Mouse (Mus musculus): ENCODE data around the gene Gm5286. TPM values are rescaled to one million over a fixed set of nuclear protein-coding genes. Genes with fewer than 3 reads are reported as not detected.
"Not testable (repeated sequence)": the region's sequence is repeated elsewhere in the genome, so short reads cannot be mapped to it uniquely, and the experiment has no call there.

Gene Gm5286
- polyA plus RNA-seq (2015; fragmentation: Nextera tagmentation; extraction: Ambion mirVana) = not detected in 2 replicates

DNA sequence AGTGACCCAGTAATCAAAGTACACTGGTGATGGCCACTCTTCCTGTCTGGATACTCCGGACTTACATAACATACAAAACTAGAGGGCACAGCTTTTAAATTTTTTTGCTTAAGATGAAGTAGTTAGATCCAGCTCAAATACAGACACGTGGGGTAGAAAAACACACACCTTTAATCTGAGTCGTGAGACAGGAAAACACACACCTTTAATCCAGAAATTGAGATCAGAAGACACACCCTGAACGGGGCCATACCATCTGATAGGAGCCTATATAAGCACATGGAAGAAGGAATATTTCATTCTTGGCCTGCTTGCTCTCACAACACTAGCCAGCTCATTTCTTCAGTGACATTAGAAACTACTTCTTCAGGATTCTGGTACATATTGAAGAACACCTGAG lies at the start of gene Gm5286:
Gene Gm5286 (plus strand): TSS at position 301 of the 400 bp plus-strand sequence.
- not testable (repeated sequence) for ATAC-seq (ENCODE audit: insufficient read depth, low FRiP score); H3K9ac ChIP-seq (ENCODE audit: low read length); H3K4me2 ChIP-seq (ENCODE audit: low read depth, low read length)

DNA sequence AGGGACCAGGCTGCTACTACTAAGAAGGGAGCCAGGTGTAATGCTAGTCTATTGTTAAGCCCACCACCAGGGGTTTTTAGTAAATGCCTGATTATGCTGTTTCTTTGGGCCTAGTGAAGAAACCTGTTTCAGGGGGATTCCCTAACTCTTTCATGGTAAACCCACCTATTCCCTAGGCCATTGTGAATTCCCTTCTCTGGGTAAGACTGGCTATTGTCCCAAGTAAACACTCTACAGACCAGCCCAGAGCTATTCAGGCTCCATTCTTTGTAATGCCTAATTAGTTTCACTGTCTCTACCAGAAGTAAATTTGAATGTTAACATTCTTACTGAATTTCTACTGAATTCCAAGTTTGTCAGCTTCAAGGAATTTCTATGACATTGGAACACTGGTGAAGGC lies 29.2 kb upstream of the Gm5286 start:
- not testable (repeated sequence) for H3K27me3 ChIP-seq (ENCODE audit: control insufficient read depth, insufficient read depth, low read length); H3K9ac ChIP-seq (ENCODE audit: low read length); H3K4me3 ChIP-seq (replicated peaks; ENCODE audit: low read length); H3K9me3 ChIP-seq (replicated peaks; ENCODE audit: control insufficient read depth, low read length); H3K4me2 ChIP-seq (ENCODE audit: low read depth, low read length); H3K27ac ChIP-seq (ENCODE audit: low read length); ATAC-seq (ENCODE audit: insufficient read depth, low FRiP score); H3K36me3 ChIP-seq (ENCODE audit: control insufficient read depth, insufficient read depth, low read length); H3K4me1 ChIP-seq (ENCODE audit: control insufficient read depth, insufficient read depth, low read length)

More for the DNA sequence above, at the start of gene Gm5286:
- not testable (repeated sequence) for H3K27ac ChIP-seq (ENCODE audit: low read length); H3K4me1 ChIP-seq (ENCODE audit: control insufficient read depth, insufficient read depth, low read length); H3K27me3 ChIP-seq (ENCODE audit: control insufficient read depth, insufficient read depth, low read length); H3K9me3 ChIP-seq (replicated peaks; ENCODE audit: control insufficient read depth, low read length); H3K4me3 ChIP-seq (replicated peaks; ENCODE audit: low read length); H3K36me3 ChIP-seq (ENCODE audit: control insufficient read depth, insufficient read depth, low read length)
- WGBS = 81% methylated on average over 3 of the region's 4 CpGs

DNA sequence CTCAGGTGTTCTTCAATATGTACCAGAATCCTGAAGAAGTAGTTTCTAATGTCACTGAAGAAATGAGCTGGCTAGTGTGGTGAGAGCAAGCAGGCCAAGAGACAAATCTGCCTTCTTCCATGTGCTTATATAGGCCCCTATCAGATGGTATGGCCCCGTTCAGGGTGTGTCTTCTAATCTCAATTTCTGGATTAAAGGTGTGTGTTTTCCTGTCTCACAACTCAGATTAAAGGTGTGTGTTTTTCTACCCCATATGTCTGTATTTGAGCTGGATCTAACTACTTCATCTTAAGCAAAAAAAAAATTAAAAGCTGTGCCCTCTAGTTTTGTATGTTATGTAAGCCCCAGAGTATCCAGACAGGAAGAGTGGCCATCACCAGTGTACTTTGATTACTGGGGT lies 18.4 kb upstream of the Gm5286 start, which contains the start of gene Gm10696:
Gene Gm10696 (minus strand): TSS at position 101 of the 400 bp plus-strand sequence.
- ATAC-seq (ENCODE audit: insufficient read depth, low FRiP score); H3K4me3 ChIP-seq (replicated peaks; ENCODE audit: low read length); H3K4me1 ChIP-seq (ENCODE audit: control insufficient read depth, insufficient read depth, low read length); H3K9ac ChIP-seq (ENCODE audit: low read length); H3K36me3 ChIP-seq (ENCODE audit: control insufficient read depth, insufficient read depth, low read length); H3K4me2 ChIP-seq (ENCODE audit: low read depth, low read length); H3K27me3 ChIP-seq (ENCODE audit: control insufficient read depth, insufficient read depth, low read length); H3K9me3 ChIP-seq (replicated peaks; ENCODE audit: control insufficient read depth, low read length); H3K27ac ChIP-seq (ENCODE audit: low read length): not testable (repeated sequence)
- WGBS = 95% methylated on average over 1 of the region's 1 CpGs

Other genes with a start within 250 kb of the Gm5286 start
- gene Tdpoz5, start 235.4 kb upstream of the Gm5286 start, polyA plus RNA-seq (2015; fragmentation: Nextera tagmentation; extraction: Ambion mirVana) = not detected in 2 replicates
- gene Gm9125, start 141.8 kb upstream of the Gm5286 start, polyA plus RNA-seq (2015; fragmentation: Nextera tagmentation; extraction: Ambion mirVana) = 0.12 TPM in 1 of 2 replicates, not detected in the other
- not detected in 2 replicates for gene Gm10697, start 124.1 kb upstream of the Gm5286 start, polyA plus RNA-seq (2015; fragmentation: Nextera tagmentation; extraction: Ambion mirVana)
- not detected in 2 replicates for gene Gm10696, start 18.5 kb upstream of the Gm5286 start, polyA plus RNA-seq (2015; fragmentation: Nextera tagmentation; extraction: Ambion mirVana)
- gene Gm4778, start 67.3 kb downstream of the Gm5286 start, polyA plus RNA-seq (2015; fragmentation: Nextera tagmentation; extraction: Ambion mirVana) = not detected in 2 replicates
- 10.4 and 12.6 TPM in 2 replicates for gene Them4, start 113.4 kb downstream of the Gm5286 start, polyA plus RNA-seq (2015; fragmentation: Nextera tagmentation; extraction: Ambion mirVana)
- 32.1 and 49.6 TPM in 2 replicates for gene Them5, start 145.4 kb downstream of the Gm5286 start, polyA plus RNA-seq (2015; fragmentation: Nextera tagmentation; extraction: Ambion mirVana)
- 0.35 and 0.65 TPM in 2 replicates for gene C2cd4d, start 165.7 kb downstream of the Gm5286 start, polyA plus RNA-seq (2015; fragmentation: Nextera tagmentation; extraction: Ambion mirVana)
- 7.4 and 8.6 TPM in 2 replicates for gene Rorc, start 176.1 kb downstream of the Gm5286 start, polyA plus RNA-seq (2015; fragmentation: Nextera tagmentation; extraction: Ambion mirVana)
- gene Lingo4, start 201.8 kb downstream of the Gm5286 start, polyA plus RNA-seq (2015; fragmentation: Nextera tagmentation; extraction: Ambion mirVana) = 0.44 and 0.51 TPM in 2 replicates
- 6.4 and 8.2 TPM in 2 replicates for gene Tdrkh, start 216.6 kb downstream of the Gm5286 start, polyA plus RNA-seq (2015; fragmentation: Nextera tagmentation; extraction: Ambion mirVana)
- gene Mrpl9, start 246.6 kb downstream of the Gm5286 start, polyA plus RNA-seq (2015; fragmentation: Nextera tagmentation; extraction: Ambion mirVana) = 67.8 and 71.8 TPM in 2 replicates
- 0.41 and 0.56 TPM in 2 replicates for gene Oaz3, start 247.2 kb downstream of the Gm5286 start, polyA plus RNA-seq (2015; fragmentation: Nextera tagmentation; extraction: Ambion mirVana)